Mouse (Mus musculus): ENCODE results near the gene Bcl2. TPM values are rescaled to one million over a fixed set of nuclear protein-coding genes. Genes with fewer than 3 reads are reported as not detected.

Bcl2 gene
- total RNA-seq, 2 experiments from 2014 or later = 7.1 to 7.8 TPM

- ATAC-seq (ENCODE audit: poor library complexity, severe bottlenecking) = no peak
Observed at GRCm38 (mm10) chr1:106597575-106598291, 116.3 kb downstream of the Bcl2 start.

GRCm38 (mm10) chr1:106596380-106596779 lies 117.7 kb downstream of the Bcl2 start:
- ATAC-seq (ENCODE audit: poor library complexity, severe bottlenecking) = no peak

GRCm38 (mm10) chr1:106595286-106595885 lies 118.7 kb downstream of the Bcl2 start:
- ATAC-seq (ENCODE audit: poor library complexity, severe bottlenecking) = no peak

- ATAC-seq (ENCODE audit: poor library complexity, severe bottlenecking) = no peak
Observed at GRCm38 (mm10) chr1:106591180-106591774, 122.8 kb downstream of the Bcl2 start.

GRCm38 (mm10) chr1:106589141-106589540 lies 124.9 kb downstream of the Bcl2 start:
- no peak for ATAC-seq (ENCODE audit: poor library complexity, severe bottlenecking)

- ATAC-seq (ENCODE audit: poor library complexity, severe bottlenecking) = no peak
Observed at GRCm38 (mm10) chr1:106587866-106588470, 126.1 kb downstream of the Bcl2 start.

- ATAC-seq (ENCODE audit: poor library complexity, severe bottlenecking) = no peak
Observed at GRCm38 (mm10) chr1:106586761-106587160, 127.3 kb downstream of the Bcl2 start.

GRCm38 (mm10) chr1:106585349-106585748 lies 128.7 kb downstream of the Bcl2 start:
- no peak for ATAC-seq (ENCODE audit: poor library complexity, severe bottlenecking)

GRCm38 (mm10) chr1:106584824-106585223 lies 129.2 kb downstream of the Bcl2 start:
- ATAC-seq (ENCODE audit: poor library complexity, severe bottlenecking) = no peak

GRCm38 (mm10) chr1:106584273-106584672 lies 129.8 kb downstream of the Bcl2 start:
- no peak for ATAC-seq (ENCODE audit: poor library complexity, severe bottlenecking)

- 0 out of 2 replicates have a peak, but pooled peaks have one; percentile 25 for ATAC-seq (ENCODE audit: poor library complexity, severe bottlenecking)
Observed at GRCm38 (mm10) chr1:106583245-106584241, 130.5 kb downstream of the Bcl2 start.

GRCm38 (mm10) chr1:106582810-106583209 lies 131.3 kb downstream of the Bcl2 start:
- ATAC-seq (ENCODE audit: poor library complexity, severe bottlenecking) = no peak

GRCm38 (mm10) chr1:106581812-106582211 lies 132.3 kb downstream of the Bcl2 start:
- peak; percentile 90 for ATAC-seq (ENCODE audit: poor library complexity, severe bottlenecking)

- peak; percentile 52 for ATAC-seq (ENCODE audit: poor library complexity, severe bottlenecking)
Observed at GRCm38 (mm10) chr1:106579768-106580167, 134.3 kb downstream of the Bcl2 start.

GRCm38 (mm10) chr1:106572506-106572905 lies 141.6 kb downstream of the Bcl2 start:
- no peak for ATAC-seq (ENCODE audit: poor library complexity, severe bottlenecking)

- peak; percentile 70 for ATAC-seq (ENCODE audit: poor library complexity, severe bottlenecking)
Observed at GRCm38 (mm10) chr1:106570870-106571269, 143.2 kb downstream of the Bcl2 start.

GRCm38 (mm10) chr1:106570366-106570765 lies 143.7 kb downstream of the Bcl2 start:
- ATAC-seq (ENCODE audit: poor library complexity, severe bottlenecking) = no peak

- ATAC-seq (ENCODE audit: poor library complexity, severe bottlenecking) = no peak
Observed at GRCm38 (mm10) chr1:106569674-106570073, 144.4 kb downstream of the Bcl2 start.

- ATAC-seq (ENCODE audit: poor library complexity, severe bottlenecking) = peak; percentile 66
Observed at GRCm38 (mm10) chr1:106568868-106569267, 145.2 kb downstream of the Bcl2 start.

- no peak for ATAC-seq (ENCODE audit: poor library complexity, severe bottlenecking)
Observed at GRCm38 (mm10) chr1:106567506-106567905, 146.6 kb downstream of the Bcl2 start.
